Mouse (Mus musculus) intestine, embryonic 14.5 days (tissue): Measurements from ENCODE around the gene Gm10964. TPM values are rescaled to one million over a fixed set of nuclear protein-coding genes. Genes with fewer than 3 reads are reported as not detected.
A peak's percentile ranks its signal among the peaks of the same experiment; 100 is the strongest.

Experiments used
- ATAC-seq: fragments of 200-750 bp; cut with Nextera tagmentation; replicated peaks from 2 replicates; pipeline ENCODE4 v1.8.0; 2017; ENCODE audit warnings: low read depth, moderate number of reproducible peaks, moderate TSS enrichment, moderate library complexity; ENCODE audit not compliant: low FRiP score, low TSS enrichment
- DNase-seq: peaks from one replicate; pipeline ENCODE4 v3.0.0-alpha.2; 2018; ENCODE audit warnings: low spot score
- H3K27ac ChIP-seq: fragments of 300-500 bp; sonication (generic); 2 replicates; pipeline ENCODE4 v1.5.1; 2014; ENCODE audit warnings: low read depth, mild to moderate bottlenecking, control low read depth
- H3K27me3 ChIP-seq: fragments of 300-500 bp; sonication (generic); replicated peaks from 2 replicates; pipeline ENCODE4 v1.6.1; 2014; ENCODE audit warnings: low read length, control low read depth; ENCODE audit not compliant: control insufficient read depth, insufficient read depth
- H3K36me3 ChIP-seq: fragments of 300-500 bp; sonication (generic); 2 replicates; pipeline ENCODE4 v1.6.1; 2014; ENCODE audit warnings: low read length, control low read depth; ENCODE audit not compliant: control insufficient read depth, insufficient read depth
- H3K4me1 ChIP-seq: fragments of 300-500 bp; sonication (generic); replicated peaks from 2 replicates; pipeline ENCODE4 v1.6.1; 2014; ENCODE audit warnings: low read length, control low read depth, mixed read lengths; ENCODE audit not compliant: control insufficient read depth, insufficient read depth
- H3K4me2 ChIP-seq: fragments of 300-500 bp; sonication (generic); 2 replicates; pipeline ENCODE4 v1.6.1; 2014; ENCODE audit warnings: low read length
- H3K4me3 ChIP-seq: fragments of 300-500 bp; sonication (generic); 2 replicates; pipeline ENCODE4 v1.5.1; 2014; ENCODE audit warnings: low read depth, low read length, control low read depth, mixed read lengths
- H3K9ac ChIP-seq: fragments of 300-500 bp; sonication (generic); 2 replicates; pipeline ENCODE4 v1.6.1; 2014; ENCODE audit warnings: mild to moderate bottlenecking, low read length
- H3K9me3 ChIP-seq: fragments of 300-500 bp; sonication (generic); 2 replicates; pipeline ENCODE4 v1.6.1; 2016; ENCODE audit warnings: low read length, control low read depth; ENCODE audit not compliant: control insufficient read depth
- WGBS: fragments of 180-500 bp; shearing (Covaris S2); extraction: QIAGEN DNeasy Blood & Tissue Kit; methylation state at CpG from one replicate; pipeline ENCODE4 v1.1.7; 2014; 5-methylcytosine and 5-hydroxymethylcytosine counted together
- polyA plus RNA-seq: library from polyadenylated mRNA; unstranded; fragments of >200 nt; fragmentation: Nextera tagmentation; extraction: Ambion mirVana; gene quantifications from 2 replicates; pipeline ENCODE4 v1.2.1, GENCODE M21; 2014

The Gm10964 gene
- polyA plus RNA-seq, 1 experiment from 2014 or later, result not detected

DNA sequence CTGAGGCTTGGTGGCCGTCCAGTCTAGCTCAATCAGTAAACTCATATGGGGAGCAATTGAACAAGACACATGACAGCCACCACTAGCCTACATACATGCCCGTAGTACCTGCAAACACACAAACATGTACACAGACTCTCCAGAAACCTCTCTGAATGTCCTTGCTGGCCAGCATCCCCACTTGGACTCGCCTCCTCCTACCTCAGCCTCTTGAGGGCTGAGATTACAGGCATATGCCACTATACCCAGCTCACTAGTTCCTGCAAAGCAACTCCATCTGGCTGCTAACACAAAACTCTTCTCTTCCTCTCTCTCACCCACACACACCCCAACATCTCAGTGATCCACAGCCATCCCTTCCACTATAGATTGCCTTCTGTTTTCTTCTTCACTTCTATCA, 41.1 kb downstream of the Gm10964 start:
- Histone ChIP-seq H3K27ac (no peak overlapping the region), H3K27me3 (no peaks in the 10 kb centered on the region), H3K4me2 (no peak overlapping the region), H3K9me3 (no peaks in the 10 kb centered on the region), H3K9ac (no peak overlapping the region), H3K36me3 (peaks cover 21% of the 10 kb centered on the region), H3K4me1 (peaks cover 7% of the 10 kb centered on the region), H3K4me3 (no peak overlapping the region)
- DNase-seq (no peak), ATAC-seq (no peak)
- WGBS, result 93% methylated on average over 3 of the region's 3 CpGs

- ATAC-seq, result no peak
- DNase-seq, result no peak
- Histone ChIP-seq H3K27ac (no peak overlapping the region), H3K9ac (no peak overlapping the region), H3K4me1 (peaks cover 8% of the 10 kb centered on the region), H3K27me3 (no peaks in the 10 kb centered on the region), H3K36me3 (peaks cover 16% of the 10 kb centered on the region), H3K4me3 (no peak overlapping the region), H3K9me3 (no peaks in the 10 kb centered on the region), H3K4me2 (no peak overlapping the region)
- WGBS, result 83% methylated on average over 5 of the region's 5 CpGs
Observed at GRCm38 (mm10) chr3:103780777-103781176, 41.6 kb downstream of the Gm10964 start.

DNA sequence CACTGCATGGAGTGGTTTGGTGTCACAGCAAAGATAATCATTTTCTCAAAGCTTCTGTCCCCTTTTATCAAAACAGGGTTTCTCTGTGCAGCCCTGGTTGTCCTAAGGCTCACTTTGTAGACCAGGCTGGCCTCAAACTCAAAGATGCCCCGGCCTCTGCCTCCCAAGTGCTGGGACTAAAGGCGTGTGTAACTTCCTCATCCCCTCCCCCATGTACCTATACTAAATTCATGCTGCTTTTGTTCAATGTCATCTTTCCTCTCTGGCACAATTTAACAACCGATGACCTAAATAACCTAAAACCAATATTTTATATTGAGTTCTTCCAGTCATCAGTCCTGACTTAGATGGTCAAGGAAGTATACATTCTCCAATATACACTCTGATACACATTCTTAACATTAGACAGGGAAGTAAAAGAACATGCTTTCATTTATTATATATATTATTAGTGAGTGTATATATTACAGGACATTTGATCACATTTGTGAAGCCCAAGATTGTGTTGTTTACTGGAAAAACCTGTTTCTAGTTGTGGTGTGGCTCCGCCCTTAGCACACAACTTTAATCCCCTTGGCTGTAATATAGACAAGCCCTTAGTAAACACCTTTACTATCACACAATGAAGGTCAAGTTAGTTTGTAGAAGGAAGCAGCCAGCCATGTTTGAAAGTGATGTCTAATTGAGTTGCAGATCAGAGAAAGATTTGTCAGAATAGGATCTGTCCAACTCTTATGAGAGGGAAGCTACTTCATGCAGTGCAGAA, 43.9 kb downstream of the Gm10964 start:
- no peak overlapping the region for H3K9ac ChIP-seq
- H3K4me2 ChIP-seq, result no peak overlapping the region
- peaks cover 1% of the 10 kb centered on the region; the same call in 1 of the 2 replicates for H3K36me3 ChIP-seq
- no peaks in the 10 kb centered on the region for H3K27me3 ChIP-seq
- ATAC-seq, result peak; percentile 71; the same call in 1 of the 2 replicates
- H3K27ac ChIP-seq, result no peak overlapping the region
- no peak overlapping the region for H3K4me3 ChIP-seq
- 72% methylated on average over 4 of the region's 4 CpGs for WGBS
- H3K9me3 ChIP-seq, result no peaks in the 10 kb centered on the region
- peaks cover 8% of the 10 kb centered on the region for H3K4me1 ChIP-seq
- no peak for DNase-seq

GRCm38 (mm10) chr3:103787225-103787624, 48.1 kb downstream of the Gm10964 start:
- Histone ChIP-seq H3K4me2 (no peak overlapping the region), H3K36me3 (no peaks in the 10 kb centered on the region), H3K9ac (no peak overlapping the region), H3K4me1 (peaks cover 25% of the 10 kb centered on the region), H3K9me3 (no peaks in the 10 kb centered on the region), H3K4me3 (no peak overlapping the region), H3K27ac (no peak overlapping the region), H3K27me3 (no peaks in the 10 kb centered on the region)
- DNase-seq, result no peak
- ATAC-seq, result no peak
- 72% methylated on average over 7 of the region's 7 CpGs for WGBS

DNA sequence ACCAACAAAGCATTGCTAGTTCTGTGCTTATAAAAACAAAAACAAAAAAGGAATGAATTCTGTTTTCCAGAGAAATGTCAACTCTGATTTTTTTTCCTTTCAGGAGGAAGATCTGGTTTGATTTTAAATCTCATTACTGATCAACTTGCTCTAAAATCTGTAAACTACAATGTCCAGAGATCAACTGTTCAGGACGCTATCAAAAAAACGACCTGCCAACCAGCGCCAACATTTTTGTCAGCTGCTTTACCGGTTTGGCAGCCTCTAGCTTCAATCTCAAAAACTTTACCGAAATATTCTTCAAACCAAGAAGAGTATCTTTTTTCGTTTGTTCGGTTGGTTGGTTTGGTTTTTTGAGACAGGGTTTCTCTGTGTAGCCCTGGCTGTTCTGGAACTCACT, 49.9 kb downstream of the Gm10964 start:
- Histone ChIP-seq H3K4me3 (peak overlapping the region; percentile 86; the same call in 1 of the 2 replicates), H3K9ac (no peak overlapping the region), H3K9me3 (no peaks in the 10 kb centered on the region), H3K36me3 (no peaks in the 10 kb centered on the region), H3K27ac (no peak overlapping the region), H3K27me3 (0 out of 2 replicates have a peak, but pooled peaks cover 3% of the 10 kb centered on the region), H3K4me1 (peaks cover 21% of the 10 kb centered on the region), H3K4me2 (peak overlapping the region; percentile 86)
- 79% methylated on average over 7 of the region's 7 CpGs for WGBS
- DNase-seq (no peak), ATAC-seq (no peak)

DNA sequence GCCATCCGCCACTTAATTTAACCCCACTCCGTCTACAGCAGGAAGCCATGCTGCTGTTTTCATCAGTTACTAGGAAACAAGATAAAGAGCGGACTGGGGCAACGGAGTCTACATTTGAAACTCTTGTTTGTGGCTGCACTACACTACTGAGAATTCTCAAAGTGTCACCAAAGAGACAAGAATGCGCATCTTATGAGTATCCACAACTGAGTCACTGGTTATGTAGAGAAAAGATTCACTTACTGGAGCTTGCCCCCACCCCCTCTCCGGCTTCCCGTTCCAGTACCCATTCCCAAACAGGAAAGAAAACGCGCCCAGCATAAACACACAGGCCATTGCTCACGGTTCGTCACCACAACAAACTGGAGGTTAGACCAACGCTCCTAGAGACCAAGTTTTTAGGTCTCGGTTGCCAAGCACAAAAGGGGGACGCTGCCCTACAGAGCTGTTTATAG, 50.8 kb downstream of the Gm10964 start:
- no peaks in the 10 kb centered on the region for H3K36me3 ChIP-seq
- H3K4me2 ChIP-seq, result peak overlapping the region; percentile 86
- no peaks in the 10 kb centered on the region for H3K9me3 ChIP-seq
- peak overlapping the region; percentile 83 for H3K27ac ChIP-seq
- DNase-seq (peak; percentile 62), ATAC-seq (no peak)
- peak overlapping the region; percentile 86 for H3K4me3 ChIP-seq
- 0 out of 2 replicates have a peak, but pooled peaks cover 3% of the 10 kb centered on the region for H3K27me3 ChIP-seq
- H3K9ac ChIP-seq, result peak overlapping the region; percentile 90
- 3% methylated on average over 14 of the region's 14 CpGs for WGBS
- H3K4me1 ChIP-seq, result peaks cover 21% of the 10 kb centered on the region

- DNase-seq (peak; percentile 82), ATAC-seq (peak; percentile 84)
- under 1% methylated on average over 59 of the region's 61 CpGs for WGBS
- H3K27me3 ChIP-seq, result 0 out of 2 replicates have a peak, but pooled peaks cover 3% of the 10 kb centered on the region
- H3K4me1 ChIP-seq, result peaks cover 17% of the 10 kb centered on the region
- peak overlapping the region; percentile 90 for H3K9ac ChIP-seq
- H3K36me3 ChIP-seq, result no peaks in the 10 kb centered on the region
- H3K9me3 ChIP-seq, result no peaks in the 10 kb centered on the region
- H3K27ac ChIP-seq, result peak overlapping the region; percentile 83
- peak overlapping the region; percentile 86 for H3K4me3 ChIP-seq
- peak overlapping the region; percentile 86 for H3K4me2 ChIP-seq
Observed at GRCm38 (mm10) chr3:103790346-103791145, 51.4 kb downstream of the Gm10964 start.

DNA sequence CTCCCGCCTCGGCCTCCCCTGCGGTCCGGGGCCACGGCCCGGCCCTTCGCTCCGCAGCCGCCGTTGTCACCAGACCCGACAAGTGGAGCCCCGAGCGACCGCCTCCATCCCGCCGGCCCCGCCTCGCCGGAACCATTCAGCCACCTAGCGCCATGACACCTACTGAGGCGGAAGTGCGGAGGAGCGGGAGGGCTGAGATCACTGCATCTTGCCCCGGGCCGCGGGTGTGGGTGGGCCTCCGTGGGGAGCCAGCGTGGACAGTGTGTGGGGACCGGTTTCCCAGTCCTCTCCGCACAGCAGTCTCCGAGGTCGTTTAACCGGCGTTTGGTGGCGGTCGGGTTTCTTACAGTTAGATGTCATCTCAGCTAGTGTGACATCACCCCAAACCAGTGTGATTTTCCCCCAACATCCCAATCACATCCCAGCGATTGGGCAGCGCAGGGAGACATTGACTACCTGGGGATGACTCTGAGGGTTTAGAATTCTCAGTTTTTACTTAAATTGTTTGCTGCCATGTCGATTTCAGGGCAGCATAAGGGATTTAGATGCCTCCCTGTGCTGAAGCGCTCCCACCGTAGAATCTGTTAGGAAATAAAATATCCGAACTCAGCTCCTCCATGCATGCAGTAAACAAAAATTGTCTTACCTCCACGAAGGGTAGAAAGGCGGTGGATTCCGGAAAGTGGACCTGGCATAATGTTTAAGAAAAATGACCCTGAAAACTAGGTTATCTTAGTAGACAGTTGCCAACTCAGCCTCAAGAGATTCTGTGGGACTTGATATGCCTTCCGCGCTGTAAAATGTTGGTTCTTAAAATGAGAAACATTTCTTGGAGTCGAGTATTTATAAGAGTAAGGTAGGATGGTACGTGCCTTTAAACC, 52.3 kb downstream of the Gm10964 start, which contains the start of gene Hipk1:
Gene Hipk1, minus strand, starts transcription at position 334 of the 881 bp plus-strand sequence.
- peaks cover 17% of the 10 kb centered on the region for H3K4me1 ChIP-seq
- H3K9ac ChIP-seq, result peak within 1 kb of the TSS; percentile 90
- H3K27ac ChIP-seq, result peak within 1 kb of the TSS; percentile 83
- H3K9me3 ChIP-seq, result no peaks in the 10 kb centered on the region
- 0 out of 2 replicates have a peak, but pooled peaks cover 3% of the 10 kb centered on the region for H3K27me3 ChIP-seq
- DNase-seq, result peak; percentile 94
- WGBS, result 10% methylated on average over 42 of the region's 49 CpGs
- H3K4me2 ChIP-seq, result peak within 1 kb of the TSS; percentile 86
- ATAC-seq, result peak; percentile 98
- no peaks in the 10 kb centered on the region for H3K36me3 ChIP-seq
- peak within 1 kb of the TSS; percentile 86 for H3K4me3 ChIP-seq
